Mouse (Mus musculus): ENCODE measurements around the gene Tex50. TPM values are rescaled to one million over a fixed set of nuclear protein-coding genes. Genes with fewer than 3 reads are reported as not detected.
"Not testable (repeated sequence)": the region's sequence is repeated elsewhere in the genome, so short reads cannot be mapped to it uniquely, and the experiment has no call there.

Gene Tex50
- total and polyA plus RNA-seq, 3 experiments: not detected

GRCm38 (mm10) chr1:161196364-161196763 lies 37.2 kb upstream of the Tex50 start:
- H3K4me3 ChIP-seq (ENCODE audit: control insufficient read depth in 1 of 2, insufficient read depth in 1 of 2, low read depth in 2 of 2, low read length in 2 of 2): peak overlapping the region; percentile 92 to 94
- TF ChIP-seq TBP (IDR thresholded peaks at IDR 0.05; ENCODE audit: low read depth, low read length): peak; percentile 90
- not testable (repeated sequence) for H3K27ac ChIP-seq (ENCODE audit: control insufficient read depth, low read depth, low read length); H3K79me2 ChIP-seq (ENCODE audit: control insufficient read depth, insufficient read depth, low read length, poor library complexity); H3K36me3 ChIP-seq (ENCODE audit: control insufficient read depth in 1 of 2, insufficient read depth in 2 of 2, low read length in 2 of 2); DNase-seq (ENCODE audit: low read depth, low spot score); H3K9me3 ChIP-seq (replicated peaks; ENCODE audit: insufficient read depth, low read length); H3K27me3 ChIP-seq (ENCODE audit: control insufficient read depth in 1 of 2, insufficient read depth in 2 of 2, low read length in 2 of 2)
- peaks cover 4 to 11% of the 10 kb centered on the region in 2 experiments; a peak in 3 of 4 replicates for H3K4me1 ChIP-seq (ENCODE audit: control insufficient read depth in 1 of 2, insufficient read depth in 2 of 2, low read length in 2 of 2)
- peak overlapping the region; percentile 47 for H3K9ac ChIP-seq (ENCODE audit: control insufficient read depth, low read depth, low read length, poor library complexity, severe bottlenecking)

- Histone ChIP-seq H3K9ac (ENCODE audit: control insufficient read depth, low read depth, low read length, poor library complexity, severe bottlenecking) (peak overlapping the region; percentile 76), H3K4me3 (ENCODE audit: control insufficient read depth in 1 of 2, insufficient read depth in 1 of 2, low read depth in 2 of 2, low read length in 2 of 2) (peak overlapping the region; percentile 92 to 94), H3K27ac (ENCODE audit: control insufficient read depth, low read depth, low read length) (peak overlapping the region; percentile 46; the same call in 1 of the 2 replicates), H3K79me2 (ENCODE audit: control insufficient read depth, insufficient read depth, low read length, poor library complexity) (no peaks in the 10 kb centered on the region), H3K4me1 (ENCODE audit: control insufficient read depth in 1 of 2, insufficient read depth in 2 of 2, low read length in 2 of 2) (peaks cover 4 to 11% of the 10 kb centered on the region in 2 experiments; a peak in 3 of 4 replicates), H3K36me3 (ENCODE audit: control insufficient read depth in 1 of 2, insufficient read depth in 2 of 2, low read length in 2 of 2) (peaks cover 0 to 9% of the 10 kb centered on the region in 2 experiments; a peak in 2 of 4 replicates), H3K9me3 (replicated peaks; ENCODE audit: insufficient read depth, low read length) (no peaks in the 10 kb centered on the region), H3K27me3 (ENCODE audit: control insufficient read depth in 1 of 2, insufficient read depth in 2 of 2, low read length in 2 of 2) (no peaks in the 10 kb centered on the region)
- DNase-seq (ENCODE audit: low read depth, low spot score): peak; percentile 94
- TF ChIP-seq ZC3H11A (IDR thresholded peaks at IDR 0.05; ENCODE audit: low read depth, low read length) (peak; percentile 71), POLR2A (IDR thresholded peaks at IDR 0.05; ENCODE audit: control insufficient read depth in 1 of 2, insufficient read depth in 1 of 2, low read depth in 1 of 2, low read length in 2 of 2, poor library complexity in 1 of 2) (no peak), CHD2 (IDR thresholded peaks at IDR 0.05; ENCODE audit: low read length) (no peak), MXI1 (IDR thresholded peaks at IDR 0.05; ENCODE audit: low read depth, low read length) (peak; percentile 54; the same call in 1 of the 2 replicates), ZKSCAN1 (IDR thresholded peaks at IDR 0.05; ENCODE audit: low read depth, low read length) (no peak), E2F4 (IDR thresholded peaks at IDR 0.05; ENCODE audit: borderline replicate concordance, low read depth, low read length) (0 out of 2 replicates have a peak, but pooled peaks have one; percentile 29), MYC (IDR thresholded peaks at IDR 0.05; ENCODE audit: low read depth, low read length) (no peak), ZNF384 (IDR thresholded peaks at IDR 0.05; ENCODE audit: low read depth, low read length) (peak; percentile 98), SIN3A (IDR thresholded peaks at IDR 0.05; ENCODE audit: low read length) (peak; percentile 62; the same call in 1 of the 2 replicates), RAD21 (IDR thresholded peaks at IDR 0.05; ENCODE audit: low read depth, low read length) (peak; percentile 85), SMC3 (IDR thresholded peaks at IDR 0.05; ENCODE audit: low read depth, low read length) (peak; percentile 70), CTCF (IDR thresholded peaks at IDR 0.05 in 2 of 3, conservative IDR thresholded peaks at IDR 0.05 in 1 of 3; ENCODE audit: control insufficient read depth in 1 of 3, insufficient read depth in 1 of 3, low read depth in 2 of 3, low read length in 3 of 3, poor library complexity in 1 of 3, severe bottlenecking in 1 of 3) (peak; percentile 45 to 83 (median 76))
Observed at GRCm38 (mm10) chr1:161195541-161196351, 36.6 kb upstream of the Tex50 start.
